Mouse (Mus musculus): Measurements from ENCODE around the gene 3110082I17Rik. TPM values are rescaled to one million over a fixed set of nuclear protein-coding genes. Genes with fewer than 3 reads are reported as not detected.

3110082I17Rik gene
- total and polyA plus RNA-seq, 2 experiments from 2014 or later, result 4.3 to 14.9 TPM

DNA sequence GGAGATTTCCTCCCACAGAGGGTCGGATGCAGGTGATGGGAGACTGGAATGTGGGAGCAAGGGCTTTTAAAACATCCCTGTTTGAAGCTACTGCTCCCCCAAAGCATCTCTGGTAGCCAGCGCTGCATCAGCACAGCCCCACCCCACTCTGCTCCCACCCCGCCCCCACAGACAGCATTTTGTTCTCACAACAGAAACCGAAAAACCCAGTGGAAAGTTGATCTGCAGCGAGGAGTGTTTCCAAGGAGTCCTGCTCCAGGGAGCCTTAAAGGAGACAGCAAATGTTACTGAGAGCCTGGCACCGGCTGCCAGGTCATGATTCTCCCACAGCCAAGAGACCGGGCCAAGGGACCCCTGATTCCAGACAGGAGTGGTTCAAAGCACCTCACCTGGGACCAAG is 129.6 kb downstream of the 3110082I17Rik start:
- no peak for TF ChIP-seq CTCF (IDR thresholded peaks at IDR 0.05)
- peaks cover 9% of the 10 kb centered on the region; the same call in 1 of the 2 replicates for H3K36me3 ChIP-seq (ENCODE audit: insufficient read depth, low read length)
- H3K27me3 ChIP-seq (ENCODE audit: insufficient read depth, low read length), result no peaks in the 10 kb centered on the region
- H3K9me3 ChIP-seq (ENCODE audit: low read length), result no peaks in the 10 kb centered on the region
- H3K4me2 ChIP-seq (ENCODE audit: low read depth, low read length, poor library complexity, severe bottlenecking), result no peak overlapping the region
- 67% methylated on average over 7 of the region's 7 CpGs for WGBS
- ATAC-seq (ENCODE audit: low FRiP score) (no peak), DNase-seq (ENCODE audit: low spot score) (no peak)
- H3K4me3 ChIP-seq (ENCODE audit: low read depth, low read length), result no peak overlapping the region
- H3K4me1 ChIP-seq (ENCODE audit: insufficient read depth, low read length), result no peaks in the 10 kb centered on the region
- no peak overlapping the region for H3K9ac ChIP-seq (replicated peaks; ENCODE audit: low read length, poor library complexity, severe bottlenecking)
- no peak overlapping the region for H3K27ac ChIP-seq (ENCODE audit: low read depth, low read length)

DNA sequence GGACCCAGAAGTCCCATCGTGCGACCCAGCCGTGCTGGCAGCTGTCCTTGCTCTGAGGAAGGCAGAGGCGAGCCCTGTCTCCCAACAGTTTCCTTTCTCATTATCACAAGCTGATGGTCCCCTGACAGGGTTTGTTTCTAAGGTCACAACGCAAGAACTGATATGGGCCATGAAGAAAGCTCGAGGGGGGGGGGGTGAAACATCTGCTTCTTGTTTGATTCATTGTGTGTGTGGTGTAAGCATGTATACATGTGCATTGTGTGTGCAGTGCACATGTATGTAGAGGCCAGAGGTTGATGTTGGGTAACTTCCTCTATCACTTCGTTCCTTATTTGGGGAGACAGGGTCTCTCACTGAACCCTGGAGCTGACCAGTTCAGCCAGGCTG is 132.7 kb downstream of the 3110082I17Rik start:
- Histone ChIP-seq H3K27me3 (ENCODE audit: insufficient read depth, low read length) (no peaks in the 10 kb centered on the region), H3K4me1 (ENCODE audit: insufficient read depth, low read length) (peaks cover 5% of the 10 kb centered on the region), H3K9me3 (ENCODE audit: low read length) (no peaks in the 10 kb centered on the region), H3K4me3 (ENCODE audit: low read depth, low read length) (no peak overlapping the region), H3K36me3 (ENCODE audit: insufficient read depth, low read length) (no peaks in the 10 kb centered on the region), H3K9ac (replicated peaks; ENCODE audit: low read length, poor library complexity, severe bottlenecking) (no peak overlapping the region), H3K27ac (ENCODE audit: low read depth, low read length) (no peak overlapping the region), H3K4me2 (ENCODE audit: low read depth, low read length, poor library complexity, severe bottlenecking) (no peak overlapping the region)
- WGBS, result 71% methylated on average over 7 of the region's 7 CpGs
- DNase-seq (ENCODE audit: low spot score) (no peak), ATAC-seq (ENCODE audit: low FRiP score) (no peak)
- no peak for TF ChIP-seq CTCF (IDR thresholded peaks at IDR 0.05)

DNA sequence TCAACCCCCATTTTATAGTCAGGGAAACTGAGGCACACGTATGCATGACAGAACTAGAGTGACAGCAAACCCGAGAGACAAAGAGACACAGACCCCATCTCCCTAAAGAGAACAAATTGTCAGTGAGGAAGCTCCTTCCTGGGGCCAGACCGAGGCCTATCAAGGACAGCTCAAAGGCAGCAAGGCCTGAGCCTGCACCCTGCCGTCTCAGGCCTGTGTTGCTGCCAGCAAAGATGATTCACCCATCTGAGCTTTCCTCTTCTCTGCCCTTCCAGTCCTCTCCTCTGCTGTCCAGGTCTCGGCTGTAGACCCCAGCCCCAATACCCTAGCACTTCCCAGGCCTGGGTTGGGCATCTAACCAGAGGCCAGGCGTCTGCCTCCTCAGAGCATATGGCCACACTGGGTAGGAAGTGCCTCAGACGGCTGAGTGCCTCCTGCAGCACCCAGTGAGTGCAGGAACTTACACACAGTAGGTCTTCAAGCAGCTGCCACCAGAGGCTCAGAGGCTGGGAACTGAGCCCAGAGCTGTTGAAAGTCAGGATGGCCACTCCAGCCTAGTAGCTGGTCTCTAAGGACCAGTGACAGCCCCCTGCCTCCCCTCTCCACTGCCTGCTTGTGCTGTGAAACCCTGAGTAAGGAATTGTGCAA is 133.2 kb downstream of the 3110082I17Rik start:
- Histone ChIP-seq H3K4me3 (ENCODE audit: low read depth, low read length) (no peak overlapping the region), H3K4me1 (ENCODE audit: insufficient read depth, low read length) (peaks cover 5% of the 10 kb centered on the region), H3K27ac (ENCODE audit: low read depth, low read length) (no peak overlapping the region), H3K36me3 (ENCODE audit: insufficient read depth, low read length) (no peaks in the 10 kb centered on the region), H3K4me2 (ENCODE audit: low read depth, low read length, poor library complexity, severe bottlenecking) (no peak overlapping the region), H3K9me3 (ENCODE audit: low read length) (no peaks in the 10 kb centered on the region), H3K9ac (replicated peaks; ENCODE audit: low read length, poor library complexity, severe bottlenecking) (no peak overlapping the region), H3K27me3 (ENCODE audit: insufficient read depth, low read length) (no peaks in the 10 kb centered on the region)
- DNase-seq (ENCODE audit: low spot score) (no peak), ATAC-seq (ENCODE audit: low FRiP score) (no peak)
- WGBS, result 78% methylated on average over 7 of the region's 7 CpGs
- no peak for TF ChIP-seq CTCF (IDR thresholded peaks at IDR 0.05)

DNA sequence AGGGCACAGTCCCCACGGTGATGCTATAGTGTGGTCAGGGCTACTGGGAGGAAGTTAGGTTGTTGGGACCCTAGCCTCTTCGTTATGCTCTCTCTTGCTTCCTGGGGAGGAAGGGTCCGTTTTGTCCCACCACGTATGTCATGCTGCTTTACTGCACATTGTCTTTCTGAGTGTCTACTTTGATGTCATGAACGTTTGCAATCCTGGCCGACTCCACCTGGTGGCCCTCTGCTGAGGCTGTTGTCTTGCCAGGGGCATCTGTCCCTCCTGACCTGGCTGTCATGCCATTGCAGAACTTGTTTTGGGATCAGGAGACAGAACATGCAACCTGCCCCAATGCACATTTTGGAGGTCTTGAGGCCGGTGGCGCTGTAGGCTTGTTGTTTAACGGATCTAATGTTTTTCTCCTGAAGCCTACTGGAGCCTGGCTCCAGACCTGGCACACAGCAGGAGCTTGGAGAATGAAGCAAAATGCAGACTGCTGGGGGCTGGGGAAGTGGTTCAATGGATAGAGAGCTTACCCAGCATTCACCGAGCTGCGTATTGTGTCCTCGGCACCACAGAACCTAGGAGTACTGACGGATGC is 134.1 kb downstream of the 3110082I17Rik start:
- DNase-seq (ENCODE audit: low spot score) (no peak), ATAC-seq (ENCODE audit: low FRiP score) (no peak)
- 64% methylated on average over 13 of the region's 13 CpGs for WGBS
- Histone ChIP-seq H3K9ac (replicated peaks; ENCODE audit: low read length, poor library complexity, severe bottlenecking) (no peak overlapping the region), H3K4me3 (ENCODE audit: low read depth, low read length) (peak overlapping the region; percentile 91), H3K9me3 (ENCODE audit: low read length) (no peaks in the 10 kb centered on the region), H3K4me1 (ENCODE audit: insufficient read depth, low read length) (peaks cover 5% of the 10 kb centered on the region), H3K27me3 (ENCODE audit: insufficient read depth, low read length) (no peaks in the 10 kb centered on the region), H3K36me3 (ENCODE audit: insufficient read depth, low read length) (no peaks in the 10 kb centered on the region; the same call in 1 of the 2 replicates), H3K27ac (ENCODE audit: low read depth, low read length) (peak overlapping the region; percentile 85; the same call in 1 of the 2 replicates), H3K4me2 (ENCODE audit: low read depth, low read length, poor library complexity, severe bottlenecking) (peak overlapping the region; percentile 80)
- TF ChIP-seq CTCF (IDR thresholded peaks at IDR 0.05), result peak; percentile 51

DNA sequence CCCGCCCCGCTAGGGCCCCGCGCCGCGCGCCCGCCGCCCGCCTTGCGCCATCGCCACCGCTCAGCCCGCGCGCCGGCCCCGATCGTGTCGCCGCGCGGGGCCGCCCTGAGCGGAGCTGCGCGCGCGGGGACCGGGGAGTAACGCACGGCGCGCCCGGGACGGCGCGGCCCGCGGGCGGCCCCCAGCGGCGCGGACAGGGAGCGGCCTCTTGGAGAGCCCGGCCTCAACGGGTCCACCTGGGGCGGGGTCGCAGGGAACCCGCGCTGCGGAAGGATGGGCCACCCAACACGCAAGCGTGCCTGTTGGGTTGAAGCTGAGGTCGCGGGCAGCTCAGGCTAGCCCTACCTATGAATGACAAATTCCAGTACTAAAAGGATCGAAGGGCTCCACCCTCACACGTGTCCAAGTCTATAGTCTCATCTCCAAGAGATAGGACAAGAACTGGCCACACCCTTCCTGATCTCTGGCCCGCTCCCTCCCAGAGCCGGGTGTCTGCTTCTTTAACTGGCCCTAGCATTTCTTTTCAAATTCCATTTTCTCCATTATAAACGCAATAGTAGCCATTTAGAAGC is 134.8 kb downstream of the 3110082I17Rik start, which contains the start of gene Adap1:
Adap1 (minus strand) TSS at position 228 of the 572 bp plus-strand sequence.
- H3K36me3 ChIP-seq (ENCODE audit: insufficient read depth, low read length), result no peaks in the 10 kb centered on the region; the same call in 1 of the 2 replicates
- H3K27me3 ChIP-seq (ENCODE audit: insufficient read depth, low read length), result no peaks in the 10 kb centered on the region
- DNase-seq (ENCODE audit: low spot score) (peak; percentile 64), ATAC-seq (ENCODE audit: low FRiP score) (peak; percentile 67)
- no peaks in the 10 kb centered on the region for H3K9me3 ChIP-seq (ENCODE audit: low read length)
- peak within 1 kb of the TSS; percentile 85 for H3K27ac ChIP-seq (ENCODE audit: low read depth, low read length)
- peak within 1 kb of the TSS; percentile 91 for H3K4me3 ChIP-seq (ENCODE audit: low read depth, low read length)
- H3K4me1 ChIP-seq (ENCODE audit: insufficient read depth, low read length), result peaks cover 5% of the 10 kb centered on the region
- peak within 1 kb of the TSS; percentile 80 for H3K4me2 ChIP-seq (ENCODE audit: low read depth, low read length, poor library complexity, severe bottlenecking)
- 2% methylated on average over 57 of the region's 61 CpGs for WGBS
- H3K9ac ChIP-seq (replicated peaks; ENCODE audit: low read length, poor library complexity, severe bottlenecking), result peak within 1 kb of the TSS; percentile 95
- peak; percentile 25; the same call in 1 of the 2 replicates for TF ChIP-seq CTCF (IDR thresholded peaks at IDR 0.05)
